Mouse (Mus musculus) frontal cortex, adult 2 months (tissue): Measurements from ENCODE around the gene 1700037H04Rik. TPM values are rescaled to one million over a fixed set of nuclear protein-coding genes. Genes with fewer than 3 reads are reported as not detected.

Experiments used
- DNase-seq, 2 experiments: peaks; one replicate each; pipeline ENCODE4 v3.0.0; 2022; ENCODE audit warnings: low spot score in 1 of 2; ENCODE audit errors: extremely low spot score in 1 of 2
- polyA plus RNA-seq: library from polyadenylated mRNA; depleted of rRNA; stranded (reverse); fragments of >200 nt; gene quantifications from 2 replicates; pipeline ENCODE4 v1.2.3, GENCODE M21; 2012

1700037H04Rik gene
- polyA plus RNA-seq, 1 experiment, result 104 TPM

DNA sequence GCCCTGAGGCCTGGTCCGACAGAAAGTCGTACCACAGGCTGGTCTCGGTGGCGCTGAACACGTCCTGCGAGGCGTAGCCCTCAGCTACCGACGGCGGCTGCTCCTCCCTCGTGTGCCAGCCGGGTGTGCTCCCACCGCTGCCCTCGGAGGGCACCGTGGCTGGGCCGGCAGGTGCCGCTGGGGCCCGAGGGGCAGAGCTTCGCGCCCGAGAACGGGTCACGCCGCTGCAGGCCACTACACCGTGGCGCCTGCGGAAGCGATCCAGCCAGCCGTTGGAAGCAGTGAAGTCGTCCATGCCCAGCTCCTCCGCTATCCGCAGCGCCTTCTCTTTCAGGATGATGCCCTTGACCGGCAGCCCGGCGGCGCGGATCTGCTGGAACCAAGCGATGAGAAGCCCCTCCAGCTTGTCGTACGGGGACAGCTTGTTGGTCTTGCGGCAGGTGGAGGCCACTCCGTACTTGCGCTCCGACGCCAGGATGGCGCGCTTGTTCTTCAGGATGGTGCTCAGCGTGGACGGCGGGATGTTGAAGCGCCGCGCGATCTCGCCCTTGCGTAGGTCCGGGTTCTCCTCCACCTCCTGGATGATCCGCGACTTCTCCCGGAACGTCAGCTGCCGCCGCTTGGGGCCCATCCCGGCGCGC is 19.5 kb upstream of the 1700037H04Rik start:
- peak in 1 of 2 experiments; percentile 49 for DNase-seq

DNA sequence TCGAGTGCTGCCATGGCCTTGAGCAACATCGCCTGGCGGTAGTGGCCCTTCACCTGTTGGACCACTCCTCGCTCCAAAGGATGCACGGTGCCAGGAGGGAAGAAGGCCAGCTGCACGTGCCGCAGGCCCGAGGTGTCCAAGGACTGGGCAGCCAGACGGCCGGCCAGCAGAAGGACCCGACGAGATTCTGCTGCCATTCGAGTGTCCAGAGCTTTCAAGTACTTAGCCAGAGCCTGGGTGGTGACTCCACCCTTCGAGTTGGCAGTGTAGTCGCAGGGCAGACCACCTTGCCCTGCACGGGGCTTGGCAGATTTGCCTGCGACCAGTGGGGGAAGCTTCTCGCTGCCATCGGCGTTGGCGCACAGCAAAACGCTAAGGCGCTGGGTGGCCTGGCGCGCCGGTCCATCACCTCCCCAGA is 19.0 kb upstream of the 1700037H04Rik start:
- DNase-seq, result no peak

DNA sequence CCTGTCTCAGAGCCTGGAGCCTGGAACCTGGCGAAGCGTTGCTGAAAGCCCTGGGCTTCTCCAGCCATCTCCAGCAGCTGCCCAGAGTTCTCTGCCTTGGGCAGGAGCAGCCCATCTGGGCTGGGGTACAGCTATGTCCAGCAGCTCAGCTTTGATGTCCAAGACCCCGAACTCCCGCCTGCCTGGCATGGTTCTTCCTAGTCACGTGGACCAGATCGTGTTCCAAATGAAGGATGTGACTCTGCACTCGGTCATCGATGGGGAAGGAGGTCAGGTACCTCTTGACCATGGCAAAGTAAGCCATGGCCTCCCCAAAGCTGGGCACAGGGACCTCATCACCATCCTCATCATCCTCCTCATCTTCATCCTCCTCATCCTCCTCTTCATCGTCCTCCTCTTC is 18.1 kb upstream of the 1700037H04Rik start:
- no peak for DNase-seq

DNA sequence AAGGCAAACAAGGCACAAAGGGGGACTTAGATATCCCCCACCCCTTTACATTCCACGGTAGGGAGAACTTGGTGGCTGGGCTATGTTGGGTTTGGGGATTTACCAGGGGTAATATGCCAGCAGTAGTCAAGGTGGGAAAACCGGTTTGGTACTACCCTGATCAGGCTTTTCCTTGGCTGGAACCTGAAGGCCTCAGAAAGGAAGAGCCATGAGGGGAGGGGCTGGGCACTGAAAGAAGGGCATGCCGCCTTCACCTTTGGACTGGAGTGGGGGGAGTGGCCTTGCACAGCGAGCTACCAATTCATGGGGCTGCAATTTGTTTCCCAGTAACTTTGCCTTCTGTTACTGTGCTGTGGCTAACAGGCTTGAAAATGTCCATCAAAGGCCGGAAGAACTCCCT is 16.6 kb upstream of the 1700037H04Rik start:
- no peak for DNase-seq

DNA sequence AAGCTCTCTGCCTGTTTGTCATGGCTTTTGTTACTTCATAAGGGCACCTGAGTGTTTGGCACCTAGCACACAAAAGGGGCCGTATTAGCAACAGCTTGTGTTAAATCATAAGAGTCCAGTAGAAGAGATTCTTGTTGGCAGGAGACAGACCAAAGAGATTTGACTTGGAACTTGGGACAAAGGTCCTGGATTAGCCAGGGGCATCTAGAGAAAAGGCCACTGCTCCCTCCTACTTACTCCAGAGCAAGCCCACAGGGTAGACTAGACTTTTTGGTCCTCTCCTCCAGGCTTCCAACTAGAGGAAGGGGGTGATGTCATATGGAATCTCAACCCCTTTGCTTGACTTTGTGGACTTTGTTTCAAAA is 16.0 kb upstream of the 1700037H04Rik start:
- DNase-seq, result no peak

DNA sequence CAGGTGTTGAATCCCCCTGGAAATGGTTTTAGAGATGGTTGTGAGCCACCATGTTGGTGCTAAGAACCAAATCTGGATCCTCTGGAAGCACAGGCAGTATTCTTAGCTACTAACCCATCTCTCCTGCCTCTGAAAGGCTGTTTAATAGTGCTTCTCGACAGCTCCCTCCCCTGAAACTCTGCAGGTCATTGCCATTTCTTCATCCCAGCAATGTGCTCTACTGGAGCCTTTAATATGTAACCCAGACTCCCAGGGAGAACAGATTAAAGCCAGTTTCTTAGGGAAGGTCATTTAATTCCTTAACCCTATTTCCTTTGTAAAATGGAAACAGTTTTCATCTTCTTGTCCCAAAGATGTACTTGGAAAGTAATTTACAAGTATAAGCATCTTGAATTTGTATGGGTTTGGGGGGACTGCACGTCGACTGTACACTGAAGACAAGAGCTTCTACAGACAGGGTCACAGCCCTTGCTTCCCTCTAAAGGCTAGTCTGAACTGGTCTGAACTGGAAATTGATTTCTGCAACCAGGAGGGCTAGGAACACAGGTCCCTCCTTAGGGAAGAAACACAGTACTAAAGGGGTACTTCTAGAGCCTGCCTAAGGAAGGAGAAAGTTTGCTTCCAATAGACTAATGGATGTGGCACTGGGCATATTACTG is 15.5 kb upstream of the 1700037H04Rik start:
- DNase-seq, result no peak

DNA sequence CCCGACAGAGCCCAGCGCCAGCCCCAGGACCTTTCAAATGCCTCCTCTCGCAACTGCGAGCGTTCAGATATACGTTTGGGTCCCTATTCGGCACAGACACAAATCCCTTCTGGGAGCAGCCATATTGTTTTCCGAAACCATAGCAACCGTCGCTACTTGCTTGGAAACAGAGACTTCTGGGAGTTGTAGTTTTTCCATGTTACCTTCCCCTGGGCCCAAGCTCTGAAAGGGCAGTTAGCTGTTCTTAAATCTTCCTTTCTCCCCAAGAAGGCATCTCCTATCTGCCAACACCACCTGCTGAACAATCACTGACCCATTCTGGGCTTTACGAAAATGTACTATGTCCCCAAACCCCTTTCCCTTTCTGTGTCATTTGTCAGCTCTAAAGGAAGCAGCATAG is 14.8 kb upstream of the 1700037H04Rik start:
- peak; percentile 74 to 84 for DNase-seq

DNA sequence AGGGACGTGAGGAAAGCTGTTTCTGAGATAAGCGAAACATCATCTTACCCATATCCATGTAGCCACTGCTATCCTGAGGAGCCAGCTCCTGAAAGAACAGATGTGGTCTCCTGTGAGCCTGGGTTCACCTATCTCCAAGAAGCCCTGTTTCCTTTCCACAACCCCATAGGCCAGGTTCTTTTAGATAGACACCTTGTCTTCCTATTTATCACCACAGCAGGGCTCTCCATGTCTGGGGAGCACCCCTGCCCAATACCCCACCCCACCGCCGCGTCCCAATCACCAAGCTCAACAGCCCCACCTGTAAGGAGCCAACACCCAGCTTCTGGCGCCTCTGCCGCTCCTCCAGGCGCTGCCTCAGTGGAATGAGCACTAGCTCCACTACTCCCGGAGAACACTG is 12.4 kb upstream of the 1700037H04Rik start:
- no peak for DNase-seq

DNA sequence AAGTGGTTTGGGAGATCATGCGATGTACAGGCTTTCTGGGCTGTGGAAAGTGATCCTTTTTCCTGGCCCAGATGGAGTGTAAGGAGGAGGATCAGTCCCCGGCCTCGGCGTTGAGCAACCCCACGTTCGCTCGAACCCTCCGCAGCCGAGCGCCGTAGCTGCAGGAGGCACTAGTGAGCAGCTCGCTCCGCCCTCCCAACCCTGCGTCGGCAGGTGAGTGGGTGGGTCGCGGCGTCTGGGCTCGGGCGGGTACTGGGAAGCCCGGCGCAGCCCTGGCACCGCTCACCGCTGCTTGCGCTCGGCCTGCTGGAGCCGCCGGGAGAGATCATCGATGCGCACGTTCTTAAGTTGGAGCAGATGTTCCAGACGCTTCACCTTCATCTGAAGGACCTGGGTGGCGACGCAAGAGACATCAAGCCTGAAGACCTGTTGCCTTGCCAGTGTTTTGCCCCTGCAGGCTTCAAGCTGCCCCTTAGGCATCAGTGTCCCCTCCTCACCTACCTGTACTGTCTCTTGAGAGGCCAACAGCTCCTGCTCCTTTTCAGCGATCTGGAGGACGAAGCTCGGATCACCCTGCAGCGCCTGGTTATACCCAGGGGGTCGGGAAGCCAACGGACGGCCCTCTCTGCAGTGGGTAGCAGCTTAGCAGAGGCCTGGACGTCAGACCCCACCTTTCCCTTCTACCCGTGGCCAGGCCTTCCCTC is 11.7 kb upstream of the 1700037H04Rik start:
- DNase-seq, result peak in 1 of 2 experiments; percentile 81

DNA sequence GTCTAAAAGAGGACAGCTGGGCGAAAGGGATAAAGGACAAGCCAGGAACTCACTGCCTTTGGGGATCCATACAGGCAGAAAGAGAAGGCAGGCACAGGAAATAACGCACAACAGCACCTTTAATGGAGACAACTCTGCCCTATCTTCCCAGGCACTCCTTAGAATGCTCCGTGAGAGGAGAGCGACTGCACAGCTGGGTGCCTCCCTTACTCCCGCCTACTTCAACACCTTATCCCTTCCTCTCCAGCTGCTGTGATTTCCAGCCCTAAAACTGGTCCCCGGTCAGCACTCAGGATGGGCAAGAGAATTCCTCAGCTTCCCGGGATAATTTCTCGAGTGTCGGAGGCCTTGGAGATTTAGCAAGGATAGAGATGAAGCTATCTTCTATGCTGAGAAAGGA is 11.1 kb upstream of the 1700037H04Rik start:
- no peak for DNase-seq

DNA sequence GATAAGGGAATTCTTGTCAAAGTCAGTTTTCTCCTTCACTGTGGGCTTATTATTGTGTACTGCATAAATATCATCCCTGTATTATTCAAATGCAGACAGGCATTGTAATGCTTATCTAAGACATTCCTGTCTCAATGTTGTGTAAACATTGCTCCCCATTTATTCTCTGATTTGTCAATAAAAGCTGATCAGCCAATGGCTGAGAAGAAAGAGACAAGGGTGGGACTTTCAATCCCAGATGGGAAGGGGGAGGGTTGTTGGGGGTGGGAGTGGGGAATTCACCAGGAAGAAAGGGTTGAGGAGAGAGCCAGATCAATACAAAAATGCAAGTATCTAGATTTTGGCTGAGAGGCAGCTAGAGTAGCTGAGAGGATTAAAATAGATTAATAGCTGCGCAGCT is 9.0 kb upstream of the 1700037H04Rik start:
- no peak for DNase-seq

DNA sequence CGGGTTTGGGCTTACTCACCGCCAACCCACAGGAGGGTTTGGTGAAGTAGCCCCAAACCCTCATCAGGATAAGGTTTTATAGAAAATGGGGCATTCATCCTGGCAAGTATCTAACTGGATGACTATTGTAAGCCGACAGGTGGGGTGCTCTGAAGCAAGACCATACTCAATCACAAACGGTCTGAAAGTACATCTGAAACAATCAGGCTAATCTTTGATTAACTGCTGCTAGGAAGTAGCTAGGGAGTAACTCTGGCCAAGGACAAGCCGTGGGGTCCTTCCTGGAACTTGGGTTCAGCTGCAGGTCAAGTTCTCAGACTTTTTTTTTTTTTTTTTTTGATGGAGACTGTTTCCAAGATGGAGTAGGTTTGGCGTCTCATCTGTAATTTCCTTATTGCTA is 8.1 kb upstream of the 1700037H04Rik start:
- DNase-seq, result no peak

DNA sequence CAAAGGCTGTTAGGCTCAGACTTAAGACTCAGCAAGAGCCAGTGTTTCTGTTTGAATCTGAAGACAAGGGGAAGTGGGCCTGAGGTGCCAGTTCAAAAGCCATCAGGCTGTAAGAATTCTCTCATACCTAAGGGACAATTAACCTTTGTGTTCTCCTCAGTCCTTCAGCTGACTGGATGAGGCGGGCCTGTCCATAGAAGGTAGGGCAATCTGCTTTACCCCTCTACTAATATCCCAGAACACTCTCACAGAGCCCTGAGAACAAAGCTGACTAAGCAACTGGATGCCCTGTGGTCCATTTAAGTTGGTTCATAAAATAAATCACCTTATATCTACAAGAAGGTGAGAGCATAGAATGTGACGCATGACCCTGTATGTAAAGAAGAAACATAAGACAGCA is 6.3 kb upstream of the 1700037H04Rik start:
- DNase-seq, result no peak

DNA sequence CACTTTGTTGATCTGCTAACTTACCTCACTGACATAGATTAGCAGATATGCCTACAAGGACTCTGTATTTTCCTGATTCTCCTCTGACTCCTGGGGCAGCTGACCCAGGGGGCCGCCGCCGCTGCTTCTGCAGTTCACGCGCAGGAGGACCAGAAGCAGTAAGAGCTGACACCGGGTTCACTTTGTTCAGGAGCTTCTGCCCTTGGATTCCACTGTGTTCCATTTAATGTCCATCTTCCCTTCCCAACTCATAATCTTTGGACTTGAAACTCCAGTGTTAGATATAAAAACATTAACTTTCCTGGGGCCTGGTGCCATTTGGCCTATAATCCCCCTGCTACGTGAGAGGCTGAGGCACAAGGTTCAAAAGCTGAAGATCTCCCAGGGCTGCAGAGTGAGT is 4.0 kb upstream of the 1700037H04Rik start:
- DNase-seq, result no peak

DNA sequence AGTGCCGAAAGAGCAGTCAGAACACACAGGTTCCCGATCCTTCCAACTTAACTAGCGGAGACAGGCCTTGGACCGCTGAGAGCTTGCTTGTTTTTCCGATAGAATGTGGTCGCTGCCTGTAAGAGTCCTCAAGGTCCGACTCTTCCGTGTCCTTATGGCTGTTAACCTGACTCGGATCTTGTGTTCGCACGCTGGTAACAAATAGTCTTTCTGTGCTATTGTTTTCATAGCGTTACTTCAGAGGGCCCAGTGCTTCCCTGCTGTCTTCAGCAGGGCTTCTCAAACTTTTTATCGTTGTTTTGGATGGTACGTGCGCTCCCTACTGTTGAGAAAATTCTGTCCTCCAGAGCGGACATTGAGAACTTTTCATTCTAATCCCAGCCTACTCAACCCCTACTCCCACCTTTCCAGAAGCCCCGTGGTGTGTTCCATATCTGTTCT is 810 bp upstream of the 1700037H04Rik start:
- peak in 1 of 2 experiments; percentile 54 for DNase-seq

DNA sequence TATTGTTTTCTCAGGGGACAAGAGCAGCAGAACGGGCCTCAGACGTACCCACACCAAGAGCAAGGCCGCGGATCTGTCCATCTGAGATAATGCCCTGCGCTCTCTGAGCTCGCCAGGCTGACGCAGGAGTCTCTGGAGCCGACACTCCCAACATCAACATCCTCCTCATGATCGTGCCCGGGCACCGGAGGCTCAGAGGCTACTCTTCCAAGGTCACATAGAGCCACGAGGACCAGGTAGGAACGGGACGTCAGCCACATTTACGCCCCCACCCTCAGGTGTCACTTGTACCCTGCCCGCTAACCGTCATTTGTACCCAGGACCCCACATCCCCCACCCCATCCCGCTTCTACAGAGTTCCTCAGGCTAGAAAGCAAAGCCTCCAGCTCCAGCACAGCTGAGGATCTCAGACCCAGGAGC is 380 bp downstream of the 1700037H04Rik start:
- no peak for DNase-seq

DNA sequence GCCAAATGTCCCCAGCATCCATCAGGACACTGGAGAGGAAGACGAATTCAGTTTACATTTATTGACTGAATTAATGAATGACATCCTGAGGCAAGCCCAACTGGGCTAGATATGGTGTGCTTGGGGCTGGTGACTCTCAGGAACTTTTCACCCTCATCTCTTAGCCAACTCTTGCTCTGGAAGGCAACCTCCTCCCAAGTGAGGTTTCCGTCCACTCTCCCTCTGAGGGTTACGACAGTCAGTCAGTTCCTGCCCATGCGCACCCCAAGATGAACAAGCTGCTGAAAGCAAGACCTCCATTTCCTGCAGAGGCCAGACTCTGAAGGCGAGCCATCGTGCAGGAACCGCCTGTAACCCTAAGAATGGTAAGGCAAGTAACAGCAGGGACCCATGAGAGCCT is 2.9 kb downstream of the 1700037H04Rik start:
- no peak for DNase-seq

DNA sequence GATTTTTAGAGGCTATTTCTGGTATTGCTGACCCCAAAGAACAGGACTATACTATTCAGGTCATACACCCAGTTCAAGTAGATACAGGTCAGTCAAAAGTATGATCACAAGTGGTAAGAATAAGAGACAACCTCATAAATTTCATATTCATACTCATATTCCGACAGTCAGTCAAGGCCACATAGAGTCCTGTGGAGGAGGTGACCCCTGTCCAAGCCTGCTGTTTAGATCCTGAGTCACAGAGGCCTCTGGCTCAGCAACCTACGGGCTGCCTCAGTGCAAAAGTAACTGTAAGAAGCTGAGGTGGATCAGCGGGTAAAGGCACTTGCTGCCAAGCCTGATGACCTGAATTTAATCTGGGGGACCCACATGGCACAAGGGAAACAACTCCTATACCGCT is 5.8 kb downstream of the 1700037H04Rik start:
- DNase-seq, result no peak

DNA sequence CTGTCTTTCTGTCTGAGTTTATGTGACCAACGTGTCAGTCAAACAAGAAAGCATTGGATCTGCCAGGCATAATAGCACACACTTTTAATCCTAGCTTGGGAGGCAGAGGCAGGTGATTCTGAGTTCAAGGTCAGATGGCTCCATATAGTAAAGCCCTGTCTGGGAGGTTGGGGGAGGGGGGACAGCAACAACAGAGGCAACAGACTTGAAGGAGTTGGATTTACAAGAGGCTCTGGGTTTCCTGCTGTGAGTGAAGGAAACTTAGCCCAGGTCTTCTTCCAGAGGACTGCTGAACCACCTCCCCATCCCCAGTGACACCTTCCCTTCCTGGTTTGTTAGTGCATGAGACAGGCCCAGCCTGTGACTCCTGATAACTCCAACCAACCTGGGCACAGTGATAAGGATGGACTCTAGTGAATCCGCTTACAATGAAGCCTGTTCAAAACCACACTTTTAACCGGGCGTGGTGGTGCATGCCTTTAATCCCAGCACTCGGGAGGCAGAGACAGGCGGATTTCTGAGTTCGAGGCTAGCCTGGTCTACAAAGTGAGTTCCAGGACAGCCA is 7.6 kb downstream of the 1700037H04Rik start:
- DNase-seq, result no peak

DNA sequence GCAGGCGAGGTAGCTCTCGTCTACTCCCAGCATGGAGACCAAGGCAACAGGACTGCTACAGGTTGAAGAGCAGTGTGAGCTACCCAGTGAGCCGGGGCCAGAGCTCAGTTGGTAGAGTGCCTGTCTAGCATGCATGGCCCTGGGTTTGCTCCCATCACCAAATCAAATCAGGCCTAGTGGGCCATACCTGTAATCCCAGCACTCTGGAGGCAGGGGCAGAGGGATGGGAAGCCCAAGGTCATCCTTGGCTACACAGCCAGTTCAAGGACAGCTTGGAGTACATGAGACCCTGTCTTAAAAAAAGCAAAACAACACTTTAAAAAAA is 10.7 kb downstream of the 1700037H04Rik start:
- DNase-seq, result no peak

DNA sequence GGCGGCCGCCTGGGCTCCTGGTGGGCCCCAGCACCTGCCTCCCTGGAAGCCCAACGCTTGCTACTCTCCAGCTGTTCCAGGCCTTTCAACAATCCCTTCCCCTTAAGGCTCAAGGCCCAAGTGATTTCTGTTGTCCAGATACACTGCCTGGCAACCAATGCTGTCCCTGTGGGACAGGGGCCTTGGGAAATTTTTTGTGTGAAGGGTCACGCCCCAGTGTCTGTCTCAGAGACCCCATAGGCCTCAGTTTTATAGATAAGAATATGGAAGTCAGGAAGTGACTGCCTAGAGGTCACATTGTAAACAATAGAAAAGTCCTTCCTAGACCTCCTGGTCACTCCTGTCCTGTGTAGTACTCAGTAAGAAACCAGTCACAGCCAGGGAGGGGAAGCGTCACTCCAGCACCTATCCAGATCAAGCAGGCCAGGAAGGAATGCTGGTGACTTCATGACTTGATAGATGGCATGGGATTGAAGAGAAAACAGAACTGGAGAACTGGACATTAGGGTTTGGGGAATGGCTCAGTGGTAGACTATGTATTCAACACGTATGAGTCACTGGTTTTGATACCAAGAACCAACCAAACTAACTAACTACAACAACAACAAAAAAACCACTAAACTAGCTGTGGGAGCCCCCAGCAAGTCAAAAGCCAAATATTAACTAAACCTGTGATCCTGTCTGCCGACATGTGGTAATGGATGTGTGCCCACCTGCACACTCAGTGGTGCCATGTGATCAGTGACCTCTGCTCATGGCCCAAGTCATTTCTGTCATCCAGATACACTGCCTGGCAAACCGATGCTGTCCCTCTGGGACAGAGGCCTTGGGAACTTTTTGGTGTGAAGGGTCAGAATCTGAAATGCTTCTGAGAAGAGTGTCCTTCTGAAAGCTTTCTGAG is 11.3 kb downstream of the 1700037H04Rik start:
- DNase-seq, result no peak
